Mouse (Mus musculus) 3134 (cell line): Measurements from ENCODE around the gene Fyn.

Source experiments
- DNase-seq: peaks from one replicate; pipeline ENCODE4 v3.0.0-alpha.2; 2011; ENCODE audit warnings: low spot score; ENCODE audit not compliant: insufficient read length; ENCODE audit errors: extremely low read depth

Fyn gene

DNA sequence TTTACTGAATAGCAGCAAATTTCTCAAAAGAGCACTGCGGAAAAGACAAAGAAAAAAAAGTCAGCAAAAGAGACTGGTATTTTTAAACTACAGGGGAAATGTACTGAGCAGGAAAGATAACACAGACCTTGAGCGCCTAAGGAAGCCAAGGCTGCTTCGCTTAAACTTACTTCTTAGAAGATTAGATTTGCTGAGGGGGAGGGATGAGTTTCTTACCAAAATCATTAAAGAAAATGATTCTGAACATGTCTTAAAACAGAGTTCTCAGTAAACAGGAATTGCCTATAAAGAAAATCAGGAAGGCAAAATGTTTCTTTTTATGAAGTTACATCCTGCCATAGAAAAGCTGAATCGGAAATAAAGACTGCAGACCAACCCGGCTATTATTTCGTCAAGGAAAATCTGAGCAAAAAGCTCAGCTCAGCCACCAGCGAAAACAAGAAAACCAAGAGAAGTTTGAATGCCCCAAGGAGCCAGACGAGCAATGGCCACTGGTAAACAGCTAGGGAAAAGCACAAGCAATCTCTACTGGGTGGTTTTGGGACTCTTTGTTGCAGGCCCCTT lies at the start of gene Fyn:
Gene Fyn, plus strand, starts transcription at position 284 of the 564 bp plus-strand sequence.
- no peak for DNase-seq

DNA sequence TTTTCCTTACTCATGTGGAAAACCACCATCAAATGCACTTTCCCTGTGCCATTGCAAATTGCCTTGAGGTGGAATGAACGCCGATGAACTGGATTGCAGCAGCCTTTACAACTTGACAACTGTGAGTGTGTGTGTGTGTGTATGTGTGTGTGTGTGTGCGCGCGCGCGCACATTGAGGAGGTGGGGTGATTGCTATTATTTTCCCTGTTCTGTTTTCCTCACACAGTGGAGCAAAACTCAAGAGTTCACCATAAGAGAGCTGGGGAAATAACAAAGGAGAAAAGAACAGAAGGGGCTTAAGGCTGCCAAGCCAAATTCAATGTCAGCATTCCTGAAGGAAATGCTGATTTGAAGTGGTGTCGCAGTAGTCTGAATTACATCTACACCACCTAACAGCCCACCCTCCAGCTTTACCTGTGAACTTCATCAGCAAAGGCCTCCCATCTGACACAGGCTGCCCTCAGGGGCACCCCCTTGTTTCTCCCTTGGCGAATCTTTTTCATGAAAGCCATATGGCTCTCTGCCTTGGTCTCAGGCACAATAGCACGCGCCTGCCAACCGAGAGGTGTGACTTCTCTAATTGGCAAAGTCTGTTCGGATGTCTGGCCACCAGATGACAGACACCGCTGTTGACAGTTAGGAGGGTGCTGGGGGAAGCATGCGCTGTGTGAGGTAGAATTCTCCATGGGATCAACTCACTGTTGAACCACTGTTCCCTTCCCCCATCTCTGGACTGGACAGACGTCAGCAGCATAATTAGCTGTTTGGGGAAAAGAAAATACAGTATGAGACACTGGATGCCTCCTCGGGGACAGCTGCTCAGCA lies 47.6 kb upstream of the Fyn start:
- no peak for DNase-seq

DNA sequence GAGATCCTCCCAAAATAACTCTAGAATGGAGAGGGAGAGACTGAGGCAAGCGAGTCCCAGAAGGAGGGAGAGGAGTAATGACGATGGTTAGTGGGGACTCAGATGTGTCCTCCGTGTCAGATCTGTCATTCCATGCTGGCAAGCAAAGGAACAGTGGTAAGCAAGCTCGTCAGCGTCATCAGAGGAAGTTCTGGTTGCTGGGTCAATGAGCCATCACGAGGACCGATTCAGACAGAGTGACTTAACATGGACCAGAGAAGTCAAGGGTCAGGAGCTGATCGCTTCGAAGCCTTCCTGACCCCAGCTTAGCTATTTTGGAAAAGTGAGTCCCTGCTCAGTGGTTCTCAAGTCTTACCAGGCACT lies 47.1 kb upstream of the Fyn start:
- no peak for DNase-seq

DNA sequence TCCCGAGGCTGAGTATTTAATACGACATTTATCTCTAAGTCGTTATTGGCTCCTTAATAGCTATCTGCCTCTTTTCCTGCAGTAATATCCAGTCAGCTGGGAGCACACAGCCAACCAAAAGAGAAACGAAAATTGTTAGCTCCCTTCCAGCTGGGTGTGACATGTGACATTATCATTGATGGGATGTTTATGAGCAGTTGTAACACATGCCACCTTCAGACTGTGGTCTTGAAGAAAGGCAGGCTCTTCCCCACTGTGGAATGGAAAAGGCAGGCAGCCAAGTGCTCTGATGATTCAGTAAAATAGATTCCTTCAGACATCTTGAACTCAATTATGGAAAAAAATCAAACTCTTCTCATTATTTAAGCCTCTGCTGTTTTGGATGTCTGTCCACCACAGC lies 46.5 kb upstream of the Fyn start:
- DNase-seq, result peak; percentile 7

DNA sequence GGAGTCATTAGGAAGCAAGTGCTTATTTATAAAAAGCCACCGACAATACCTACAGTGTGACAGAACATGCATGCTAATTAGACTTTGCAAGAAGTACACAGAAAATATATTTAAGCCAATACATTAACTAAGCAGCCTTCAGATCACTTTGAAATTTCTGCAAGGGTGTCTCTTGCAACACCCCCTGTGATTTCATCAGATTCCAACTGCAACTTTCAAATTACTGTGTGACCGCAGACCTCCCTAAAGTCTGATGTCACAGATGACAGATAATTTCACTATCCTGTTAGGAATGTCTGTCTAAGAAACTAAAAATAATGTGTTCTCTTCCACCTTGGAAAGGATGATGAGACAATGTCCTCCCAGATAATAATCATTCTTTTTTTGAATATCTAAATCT lies 44.4 kb upstream of the Fyn start:
- DNase-seq, result no peak

DNA sequence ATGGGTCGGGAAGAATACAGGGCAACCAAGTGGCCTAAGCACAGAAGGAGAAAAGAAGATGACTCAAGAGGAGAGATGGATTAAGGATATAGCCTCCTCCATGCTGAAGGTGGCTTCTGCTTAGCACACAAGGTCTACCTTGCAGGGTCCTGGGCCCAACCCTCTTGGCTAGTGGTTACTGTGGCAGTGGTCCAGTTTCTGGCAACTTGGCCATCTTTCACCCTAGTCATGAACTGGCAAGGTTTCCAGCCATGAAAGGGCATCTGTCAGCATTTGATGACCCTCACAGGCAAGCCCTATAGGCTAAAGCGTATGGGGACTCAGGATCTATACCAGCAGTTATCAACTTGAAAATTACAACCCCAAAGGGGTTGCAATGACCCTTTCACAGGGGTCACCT lies 40.0 kb upstream of the Fyn start:
- no peak for DNase-seq

DNA sequence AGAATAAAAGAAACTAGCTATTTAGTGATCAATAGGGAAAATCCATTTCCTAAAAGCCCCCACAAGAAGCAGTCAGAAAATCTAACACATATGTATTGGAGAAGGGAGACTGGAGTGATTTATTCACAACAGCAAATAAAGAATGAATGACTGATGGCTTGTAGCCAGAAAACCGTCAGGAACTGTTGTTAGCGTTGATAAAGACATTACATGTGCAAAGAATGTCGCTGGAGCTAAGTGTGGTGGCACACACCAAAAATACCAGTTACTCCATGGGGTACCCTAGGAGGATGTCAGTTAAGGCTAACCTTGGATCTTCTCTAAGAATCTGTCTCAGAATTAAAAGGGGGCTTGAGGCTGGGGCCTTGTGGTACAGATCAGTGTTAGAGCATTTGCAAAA lies 34.3 kb upstream of the Fyn start:
- DNase-seq, result no peak

DNA sequence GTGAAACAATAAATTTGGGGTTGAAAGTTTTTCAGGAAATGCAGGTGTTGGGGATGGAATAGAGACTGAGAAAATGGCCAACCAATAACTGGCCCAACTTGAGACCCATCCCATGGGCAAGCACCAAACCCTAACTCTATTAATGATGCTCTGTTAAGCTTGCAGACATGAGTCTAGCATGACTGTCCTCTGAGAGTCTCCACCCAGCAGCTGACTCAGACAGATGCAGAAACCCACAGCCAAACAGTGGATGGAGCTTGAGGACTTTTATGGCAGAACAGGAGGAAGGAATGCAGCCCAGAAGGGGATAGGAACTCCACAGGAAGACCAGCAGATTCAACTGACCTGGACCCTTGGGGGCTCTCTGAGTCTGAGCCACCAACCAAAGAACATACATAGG lies 32.8 kb upstream of the Fyn start:
- DNase-seq, result no peak

DNA sequence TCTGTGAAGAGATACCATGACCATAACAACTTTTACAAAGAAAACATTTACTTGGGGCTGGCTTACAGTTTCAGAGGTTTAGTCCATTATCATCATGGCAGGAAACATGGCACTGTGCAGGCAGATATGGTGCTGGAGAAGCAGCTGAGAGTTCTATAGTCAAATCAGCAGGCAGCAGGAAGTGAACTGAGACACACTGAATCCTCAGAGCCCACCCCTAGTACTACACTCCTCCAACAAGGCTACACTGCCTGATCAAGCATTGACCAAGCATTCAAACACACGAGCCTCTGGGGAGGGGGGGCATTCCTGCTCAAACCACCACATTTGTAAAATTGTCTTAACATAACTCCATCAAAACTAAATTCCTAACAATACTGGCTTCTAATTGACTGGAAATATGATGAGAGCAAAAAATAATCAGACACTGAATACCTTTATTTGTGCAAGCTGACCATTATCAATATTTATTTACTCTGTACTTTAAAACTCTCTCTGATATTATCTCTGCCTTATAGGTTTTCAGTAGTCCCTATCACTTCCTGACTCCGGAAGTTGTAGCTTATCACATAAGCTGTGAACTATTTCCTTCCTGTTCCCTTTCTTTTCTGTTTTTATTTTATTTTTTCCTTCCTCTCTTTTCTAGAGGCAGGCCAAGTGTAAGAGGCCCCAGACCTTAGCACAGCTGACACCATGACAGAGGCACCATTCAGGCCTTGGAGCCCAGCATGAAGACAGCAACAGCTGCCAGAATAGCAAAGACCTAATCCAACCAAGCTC lies 29.3 kb upstream of the Fyn start:
- no peak for DNase-seq

DNA sequence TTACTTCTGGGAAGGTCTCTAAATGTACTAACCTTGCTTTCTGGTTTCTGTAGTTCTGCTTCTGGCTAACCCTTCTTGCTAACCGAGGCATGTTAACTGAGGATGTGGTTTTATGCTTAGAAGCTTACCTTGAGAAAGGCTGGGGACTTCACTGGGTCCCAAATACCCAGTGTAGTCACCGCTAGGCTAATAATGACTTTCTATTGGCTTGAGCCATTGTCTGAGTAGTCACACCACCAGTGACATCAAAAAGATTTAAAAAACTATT lies 28.8 kb upstream of the Fyn start:
- no peak for DNase-seq

DNA sequence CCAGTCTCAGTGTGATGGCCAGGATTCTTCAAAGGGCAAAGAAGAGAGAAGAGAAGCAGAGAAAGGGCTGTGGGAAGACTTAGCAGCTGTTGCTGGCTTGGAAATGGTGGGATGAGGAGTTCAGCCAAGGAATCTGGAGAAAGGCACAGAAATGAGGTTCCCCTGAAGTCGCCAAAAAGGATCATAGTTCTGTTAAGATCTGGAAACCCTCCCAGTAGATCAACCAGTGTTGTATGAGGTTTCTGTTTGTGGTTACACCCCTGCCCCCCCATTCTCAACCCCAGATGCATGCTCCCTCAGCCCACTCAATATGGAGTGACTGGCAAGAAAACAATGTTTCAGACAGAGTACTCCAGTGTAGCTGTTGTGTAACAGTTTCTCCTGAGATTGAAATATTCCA lies 25.1 kb upstream of the Fyn start:
- DNase-seq, result no peak

DNA sequence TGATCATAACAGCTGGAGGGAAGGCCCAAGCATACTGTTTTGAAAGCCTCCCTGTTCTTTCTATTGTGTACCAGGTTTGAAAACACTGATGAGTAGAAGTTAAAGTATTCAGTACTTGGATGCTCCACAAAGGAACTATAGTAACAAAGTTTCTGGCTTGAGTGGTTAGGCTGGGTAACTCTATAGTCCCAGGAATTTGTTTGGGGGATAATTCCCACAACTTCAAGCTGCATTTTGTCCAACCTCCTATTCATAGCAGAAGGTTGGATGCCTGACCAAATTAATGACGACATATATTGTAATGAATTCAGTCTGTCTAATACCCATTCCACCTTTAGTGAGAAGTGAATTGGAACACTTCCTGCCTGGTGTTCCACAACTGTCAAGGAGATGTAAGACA lies 22.7 kb upstream of the Fyn start:
- DNase-seq, result no peak

DNA sequence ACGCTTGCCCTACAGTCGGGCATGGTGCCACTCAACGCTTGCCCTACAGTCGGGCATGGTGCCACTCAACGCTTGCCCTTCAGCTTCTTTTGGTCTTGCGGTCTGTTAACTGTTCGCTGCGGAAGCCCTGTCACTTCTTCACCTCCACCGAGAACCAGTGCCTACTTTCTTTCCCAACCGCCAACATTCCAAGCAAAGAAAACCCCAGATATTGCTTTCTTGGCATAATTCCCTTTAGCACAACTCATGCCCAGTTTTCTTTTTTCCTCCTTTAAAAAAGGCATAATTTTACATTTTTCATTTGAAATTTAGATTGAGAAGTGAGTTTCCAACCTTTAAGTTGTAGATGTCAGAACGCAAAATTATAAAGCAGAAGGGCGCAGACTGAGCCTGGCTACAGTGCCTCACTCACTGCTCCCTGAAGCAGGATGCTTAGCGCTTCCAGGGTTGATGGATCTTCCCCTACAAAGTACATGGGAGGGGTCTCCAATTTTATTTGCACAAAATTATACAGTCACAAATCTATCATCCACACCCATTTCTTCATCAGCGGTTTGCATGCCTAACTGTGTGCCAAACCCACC lies 18.8 kb upstream of the Fyn start:
- no peak for DNase-seq

DNA sequence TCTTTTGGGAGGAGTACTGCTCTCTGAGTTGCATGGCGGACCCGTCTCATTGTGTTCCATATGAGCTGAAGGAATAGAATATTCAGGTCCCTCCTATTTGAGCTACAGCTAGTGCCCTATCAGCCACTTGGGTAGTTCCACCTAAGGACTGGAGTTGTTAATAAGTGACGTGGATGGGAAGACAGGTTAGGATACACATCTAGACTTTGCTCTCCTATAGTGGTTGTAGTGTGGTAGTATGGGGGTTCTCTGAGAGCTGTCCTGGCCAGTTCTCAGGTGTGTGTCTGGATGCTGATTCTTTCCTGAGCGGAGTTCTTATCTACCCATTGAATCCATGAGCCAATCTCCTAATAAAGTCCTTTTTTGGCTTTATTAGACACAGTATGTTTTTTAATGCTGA lies 4.5 kb upstream of the Fyn start:
- no peak for DNase-seq

DNA sequence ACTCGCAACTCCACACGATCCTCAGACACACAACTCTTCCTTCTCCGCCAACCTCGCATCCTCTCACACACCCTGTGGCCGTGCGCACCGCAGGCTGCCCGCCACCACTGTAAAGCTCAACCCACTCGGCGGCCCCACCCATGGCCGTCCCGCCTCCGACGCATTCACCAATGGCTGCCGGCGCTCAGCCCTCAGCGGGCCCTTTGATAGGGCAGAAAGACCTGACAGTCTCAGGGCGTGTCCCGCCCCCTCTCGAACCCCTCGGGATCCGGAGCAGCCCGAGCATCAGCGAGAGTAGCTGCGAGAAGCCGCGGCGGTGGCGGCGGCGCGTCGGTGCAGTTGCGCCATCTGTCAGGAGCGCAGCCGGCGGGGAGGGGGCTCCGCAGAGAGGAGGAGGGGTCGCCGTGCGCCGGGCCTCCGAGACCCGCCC lies 862 bp downstream of the Fyn start:
- DNase-seq, result peak; percentile 94

DNA sequence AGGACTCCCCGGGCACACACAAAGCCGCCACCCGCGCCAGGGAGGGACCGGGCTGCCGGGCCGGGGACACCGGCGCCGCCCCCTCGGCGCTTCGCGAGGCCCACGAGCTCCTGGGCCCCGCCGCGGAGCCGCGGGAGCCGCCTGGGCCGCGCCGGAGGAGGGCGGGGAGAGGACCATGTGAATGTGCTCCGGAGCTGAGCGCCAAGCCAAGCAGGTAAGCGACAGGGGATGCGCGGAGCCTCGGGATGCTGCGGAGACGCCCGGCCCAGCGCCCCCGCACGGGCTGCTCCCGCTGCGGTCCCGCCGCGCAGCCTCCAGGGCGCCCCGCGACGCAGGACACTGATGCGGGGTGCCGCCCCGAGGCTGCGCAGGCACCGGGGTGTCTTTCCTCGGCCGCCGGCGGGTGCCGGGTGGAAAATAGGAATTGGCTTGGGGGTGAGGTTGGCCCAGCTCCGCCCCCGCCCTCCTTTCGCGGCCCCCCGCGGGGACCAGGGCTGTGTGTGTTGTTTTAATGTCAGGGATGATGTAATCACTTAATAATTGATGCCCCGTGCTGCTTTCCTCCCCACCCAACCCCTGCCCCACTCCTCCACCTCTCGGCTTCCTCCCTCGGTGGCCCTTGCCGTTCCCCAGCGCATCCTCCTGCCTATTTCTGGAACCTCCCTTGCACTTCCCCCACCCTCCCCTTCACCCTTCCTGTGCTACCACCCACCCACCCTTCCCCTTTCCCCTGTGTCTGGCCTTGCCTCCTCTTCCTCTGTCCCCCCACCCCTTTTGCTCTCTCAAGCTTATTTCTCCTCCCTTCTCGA lies 1.5 kb downstream of the Fyn start:
- DNase-seq, result peak; percentile 52

DNA sequence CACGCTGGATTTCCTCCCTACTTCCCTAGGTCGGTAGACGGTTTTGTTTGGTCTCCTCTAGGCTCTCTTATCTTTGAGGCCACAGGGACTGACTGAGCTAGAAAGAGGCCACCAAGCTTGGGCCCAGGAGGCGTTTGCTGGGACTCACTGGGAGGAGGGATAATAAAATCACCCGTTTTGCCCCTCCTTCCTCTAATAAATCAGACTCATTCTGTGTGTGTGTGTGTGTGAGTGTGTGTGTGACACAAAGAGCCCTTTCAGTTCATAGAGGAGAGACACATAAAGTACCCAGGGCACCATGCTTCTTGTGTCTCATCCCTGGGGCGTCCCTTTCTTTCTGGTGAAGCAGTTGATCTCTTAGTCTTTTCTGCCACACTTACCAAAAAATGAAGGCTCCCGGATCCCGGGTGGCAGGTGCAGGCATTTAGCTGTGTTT lies 2.1 kb downstream of the Fyn start:
- DNase-seq, result peak; percentile 44

DNA sequence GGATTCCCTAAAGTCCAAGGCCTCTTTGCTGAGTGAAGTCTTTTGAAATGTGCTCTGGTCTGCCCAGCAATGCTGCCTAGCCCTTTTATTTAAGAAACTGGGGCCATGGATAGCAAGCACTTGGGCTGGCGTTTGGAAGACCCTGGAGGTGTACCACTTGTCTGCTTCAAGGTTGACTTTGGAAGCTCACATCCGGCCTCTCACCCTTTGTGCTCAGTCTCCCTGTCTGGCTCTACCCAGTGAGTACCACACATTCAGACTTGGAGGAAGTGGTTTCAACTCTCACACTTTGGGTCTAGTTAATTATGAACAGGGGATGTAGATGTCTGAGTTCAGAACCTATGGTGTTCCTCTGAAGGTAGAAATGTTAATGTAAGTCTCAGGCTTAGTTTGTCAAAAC lies 2.8 kb downstream of the Fyn start:
- no peak for DNase-seq

DNA sequence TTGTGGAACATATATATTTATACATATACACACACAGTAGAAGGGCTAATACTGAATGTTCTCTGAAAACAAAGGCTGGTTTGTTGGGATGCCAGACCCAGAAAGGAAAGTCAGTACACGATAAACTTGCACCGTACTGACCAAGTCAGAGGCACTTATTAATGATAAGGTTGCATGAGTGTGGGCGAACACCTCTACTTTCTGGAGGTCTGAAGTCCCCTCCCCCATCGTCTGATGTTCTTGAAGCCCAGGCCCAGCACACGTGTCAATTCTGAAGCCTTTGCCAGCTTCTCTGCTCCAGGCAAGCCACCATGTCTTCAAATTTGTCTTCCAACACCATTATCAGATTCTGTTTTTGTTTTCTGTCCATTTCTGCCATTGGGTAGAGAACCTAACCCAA lies 3.3 kb downstream of the Fyn start:
- DNase-seq, result no peak

DNA sequence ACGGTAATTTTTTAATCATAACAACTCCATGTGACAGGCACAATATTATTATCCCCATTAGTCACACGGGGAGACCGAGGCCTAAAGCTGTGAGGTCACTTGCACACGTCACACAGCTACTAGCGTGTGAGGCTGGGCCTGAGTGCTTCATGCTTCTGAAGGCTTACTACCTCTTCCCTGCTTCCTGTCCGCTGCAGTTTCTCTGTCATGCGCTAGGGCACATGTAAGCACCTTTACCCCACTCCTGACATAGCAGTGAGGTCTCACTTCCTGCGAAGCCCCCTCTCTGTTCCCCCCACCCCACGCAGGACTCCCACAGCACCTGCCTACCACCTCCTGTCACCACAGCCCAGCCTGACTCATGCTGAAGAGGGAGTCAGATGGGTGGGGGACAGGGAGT lies 8.0 kb downstream of the Fyn start:
- no peak for DNase-seq

DNA sequence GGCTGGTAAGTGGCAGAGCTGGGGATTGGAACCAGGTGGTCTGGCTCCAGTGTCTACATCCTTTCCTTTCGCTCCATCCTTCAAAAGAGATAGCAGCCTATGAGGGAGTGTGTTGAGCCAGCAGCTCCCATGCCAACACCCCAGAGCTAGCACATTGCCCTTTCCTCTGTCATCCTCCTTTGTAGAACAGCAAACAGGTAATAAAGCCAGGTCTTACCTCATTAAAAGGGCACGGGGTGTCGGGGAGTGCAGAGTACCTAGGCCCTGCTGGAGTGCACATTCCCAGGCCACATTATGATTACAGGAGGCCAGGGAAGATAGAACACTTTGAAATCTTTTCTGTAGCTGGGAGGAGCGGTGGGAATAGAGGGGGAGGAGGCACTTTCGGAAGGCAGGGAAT lies 8.6 kb downstream of the Fyn start:
- no peak for DNase-seq
